Mouse (Mus musculus) forebrain, postnatal 0 days (tissue): Measurements from ENCODE around the gene Pdzd3. TPM values are rescaled to one million over a fixed set of nuclear protein-coding genes. Genes with fewer than 3 reads are reported as not detected.
A peak's percentile ranks its signal among the peaks of the same experiment; 100 is the strongest.
"Not testable (repeated sequence)": the region's sequence is repeated elsewhere in the genome, so short reads cannot be mapped to it uniquely, and the experiment has no call there.

Source experiments
- ATAC-seq: fragments of 200-750 bp; cut with Nextera tagmentation; 2 replicates; pipeline ENCODE4 v1.8.0; 2017; ENCODE audit warnings: mild to moderate bottlenecking, moderate library complexity
- DNase-seq: peaks from one replicate; pipeline ENCODE4 v3.0.0-alpha.2; 2015
- H3K27ac ChIP-seq: fragments of 300-500 bp; sonication (generic); 2 replicates; pipeline ENCODE4 v1.5.1; 2014; ENCODE audit warnings: low read depth, mild to moderate bottlenecking, antibody characterized with exemption, low read length, moderate library complexity, mixed read lengths
- H3K27me3 ChIP-seq: fragments of 300-500 bp; sonication (generic); 2 replicates; pipeline ENCODE4 v1.6.1; 2014; ENCODE audit warnings: mild to moderate bottlenecking, low read length, mixed read lengths; ENCODE audit not compliant: insufficient read depth
- H3K36me3 ChIP-seq: fragments of 300-500 bp; sonication (generic); 2 replicates; pipeline ENCODE4 v1.6.1; 2014; ENCODE audit warnings: mild to moderate bottlenecking, moderate library complexity; ENCODE audit not compliant: insufficient read depth
- H3K4me1 ChIP-seq: fragments of 300-500 bp; sonication (generic); 2 replicates; pipeline ENCODE4 v1.6.1; 2014; ENCODE audit warnings: antibody characterized with exemption; ENCODE audit not compliant: insufficient read depth
- H3K4me2 ChIP-seq: fragments of 300-500 bp; sonication (generic); 2 replicates; pipeline ENCODE4 v1.6.1; 2014; ENCODE audit warnings: low read depth, mild to moderate bottlenecking, moderate library complexity
- H3K4me3 ChIP-seq: fragments of 300-500 bp; sonication (generic); 2 replicates; pipeline ENCODE4 v1.5.1; 2014; ENCODE audit warnings: low read depth, low read length, mixed read lengths
- H3K9ac ChIP-seq: fragments of 300-500 bp; sonication (generic); 2 replicates; pipeline ENCODE4 v1.6.1; 2014; ENCODE audit warnings: mild to moderate bottlenecking
- H3K9me3 ChIP-seq: fragments of 300-500 bp; sonication (generic); 2 replicates; pipeline ENCODE4 v1.6.1; 2016; ENCODE audit warnings: low read length
- CTCF ChIP-seq: sonication (generic); IDR thresholded peaks from 2 replicates; pipeline ENCODE4 v1.5.1; 2016; ENCODE audit warnings: antibody characterized with exemption, control low read depth, low read depth
- WGBS: fragments of 180-500 bp; shearing (Covaris S2); extraction: QIAGEN DNeasy Blood & Tissue Kit; methylation state at CpG from one replicate; pipeline ENCODE4 v1.1.7; 2014; 5-methylcytosine and 5-hydroxymethylcytosine counted together
- polyA plus RNA-seq: library from polyadenylated mRNA; unstranded; fragments of >200 nt; fragmentation: Nextera tagmentation; extraction: Ambion mirVana; gene quantifications from 2 replicates; pipeline ENCODE4 v1.2.1, GENCODE M21; 2015
- total RNA-seq: library from RNA; depleted of rRNA; stranded (reverse); fragments of >200 nt; gene quantifications from 2 replicates; pipeline ENCODE4 v1.2.3, GENCODE M21; 2014; rRNA removed

The Pdzd3 gene
- 0.33 and 1.0 TPM in 2 replicates for total RNA-seq
- 0.43 and 1.0 TPM in 2 replicates for polyA plus RNA-seq

- no peaks in the 10 kb centered on the region for H3K27me3 ChIP-seq
- peaks cover 12% of the 10 kb centered on the region for H3K4me1 ChIP-seq
- H3K36me3 ChIP-seq, result no peaks in the 10 kb centered on the region; the same call in 1 of the 2 replicates
- TF ChIP-seq CTCF, result no peak
- 89% methylated on average over 10 of the region's 10 CpGs for WGBS
- H3K4me2 ChIP-seq, result no peak within 1 kb of the TSS
- no peak within 1 kb of the TSS for H3K9ac ChIP-seq
- no peak for DNase-seq
- no peaks in the 10 kb centered on the region for H3K9me3 ChIP-seq
- H3K4me3 ChIP-seq, result no peak within 1 kb of the TSS
- no peak for ATAC-seq
- H3K27ac ChIP-seq, result 0 out of 2 replicates have a peak within 1 kb of the TSS, but pooled peaks have one; percentile 29
These were observed at the start of gene Pdzd3 for GRCm38 (mm10) chr9:44251314-44251713. TSS of gene Pdzd3 (minus strand) at chr9:44251471.

GRCm38 (mm10) chr9:44300001-44300400 lies 48.7 kb upstream of the Pdzd3 start:
- not testable (repeated sequence) for H3K4me3 ChIP-seq, H3K9me3 ChIP-seq, DNase-seq, H3K27ac ChIP-seq, ATAC-seq, H3K27me3 ChIP-seq, H3K4me1 ChIP-seq, H3K9ac ChIP-seq, H3K4me2 ChIP-seq
- peaks cover 61% of the 10 kb centered on the region for H3K36me3 ChIP-seq
- 91% methylated on average over 3 of the region's 3 CpGs for WGBS

- Histone ChIP-seq H3K9ac (no peak overlapping the region), H3K4me1 (peaks cover 6% of the 10 kb centered on the region; the same call in 1 of the 2 replicates), H3K4me2 (no peak overlapping the region), H3K27me3 (no peaks in the 10 kb centered on the region), H3K4me3 (no peak overlapping the region), H3K36me3 (peaks cover 50% of the 10 kb centered on the region), H3K27ac (no peak overlapping the region), H3K9me3 (no peaks in the 10 kb centered on the region)
- ATAC-seq (no peak), DNase-seq (peak; percentile 64)
- peak; percentile 74 for TF ChIP-seq CTCF
- 63% methylated on average over 3 of the region's 3 CpGs for whole genome bisulfite sequencing
These were observed 41.2 kb upstream of the Pdzd3 start for GRCm38 (mm10) chr9:44292490-44292889.

GRCm38 (mm10) chr9:44288959-44289291 lies 37.7 kb upstream of the Pdzd3 start:
- Histone ChIP-seq H3K27me3 (no peaks in the 10 kb centered on the region), H3K4me1 (peaks cover 11% of the 10 kb centered on the region; the same call in 1 of the 2 replicates), H3K9ac (peak overlapping the region; percentile 90), H3K27ac (peak overlapping the region; percentile 77; the same call in 1 of the 2 replicates), H3K9me3 (no peaks in the 10 kb centered on the region), H3K4me2 (peak overlapping the region; percentile 77), H3K4me3 (peak overlapping the region; percentile 88), H3K36me3 (peaks cover 26% of the 10 kb centered on the region)
- WGBS, result 9% methylated on average over 11 of the region's 11 CpGs
- no peak for TF ChIP-seq CTCF
- DNase-seq (no peak), ATAC-seq (no peak)

- H3K27ac ChIP-seq, result peak within 1 kb of the TSS; percentile 77
- TF ChIP-seq CTCF, result no peak
- WGBS, result 2% methylated on average over 38 of the region's 38 CpGs
These were observed 37.0 kb upstream of the Pdzd3 start, which contains the start of gene Abcg4 for GRCm38 (mm10) chr9:44288076-44288958. TSS of gene Abcg4 (minus strand) at chr9:44288615.

GRCm38 (mm10) chr9:44287401-44288075 lies 36.3 kb upstream of the Pdzd3 start:
- peaks cover 11% of the 10 kb centered on the region; the same call in 1 of the 2 replicates for H3K4me1 ChIP-seq
- H3K27me3 ChIP-seq, result no peaks in the 10 kb centered on the region
- H3K9me3 ChIP-seq, result no peaks in the 10 kb centered on the region
- 3% methylated on average over 39 of the region's 47 CpGs for WGBS
- peak overlapping the region; percentile 77 for H3K4me2 ChIP-seq
- H3K9ac ChIP-seq, result peak overlapping the region; percentile 90
- ATAC-seq (peak; percentile 62), DNase-seq (peak; percentile 60)
- peak overlapping the region; percentile 77 for H3K27ac ChIP-seq
- H3K4me3 ChIP-seq, result peak overlapping the region; percentile 88
- H3K36me3 ChIP-seq, result peaks cover 17% of the 10 kb centered on the region; the same call in 1 of the 2 replicates
- no peak; the same call in 1 of the 2 replicates for TF ChIP-seq CTCF

More at GRCm38 (mm10) chr9:44288076-44288958, 37.0 kb upstream of the Pdzd3 start, which contains the start of gene Abcg4:
- Histone ChIP-seq H3K27me3 (no peaks in the 10 kb centered on the region), H3K4me2 (peak within 1 kb of the TSS; percentile 77), H3K9me3 (no peaks in the 10 kb centered on the region), H3K4me1 (peaks cover 11% of the 10 kb centered on the region; the same call in 1 of the 2 replicates), H3K4me3 (peak within 1 kb of the TSS; percentile 88), H3K9ac (peak within 1 kb of the TSS; percentile 90), H3K36me3 (peaks cover 21% of the 10 kb centered on the region)
- DNase-seq (peak; percentile 70), ATAC-seq (peak; percentile 77)
